Mouse (Mus musculus): ENCODE measurements around the gene Hist1h3g. TPM values are rescaled to one million over a fixed set of nuclear protein-coding genes. Genes with fewer than 3 reads are reported as not detected.
"Not testable (repeated sequence)": the region's sequence is repeated elsewhere in the genome, so short reads cannot be mapped to it uniquely, and the experiment has no call there.

Gene Hist1h3g
- polyA plus RNA-seq, 1 experiment from 2014 or later, result 9.8 TPM

DNA sequence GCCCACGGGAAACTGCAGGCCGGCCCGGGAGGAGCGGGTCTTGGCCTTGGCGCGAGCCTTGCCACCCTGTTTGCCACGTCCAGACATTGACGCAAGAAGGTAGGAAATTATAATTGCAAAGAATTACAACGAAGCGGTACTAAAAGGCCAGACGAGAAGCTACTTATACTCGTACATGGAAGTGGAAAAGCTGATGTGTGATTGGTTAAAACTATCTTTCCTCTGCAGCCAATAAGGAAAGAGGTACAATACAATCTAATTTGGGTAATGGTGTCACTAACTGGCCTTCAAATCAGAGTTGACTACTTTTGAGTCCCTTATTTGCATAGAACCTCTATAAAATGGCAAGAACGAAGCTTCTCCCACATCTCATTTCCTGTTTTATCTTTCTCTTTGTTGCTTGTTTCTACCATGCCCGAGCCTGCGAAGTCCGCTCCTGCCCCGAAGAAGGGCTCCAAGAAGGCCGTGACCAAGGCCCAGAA lies 35.8 kb downstream of the Hist1h3g start, which contains the start of the genes Hist1h2ae and Hist1h2bg:
Gene Hist1h2ae (minus strand): TSS at position 199 of the 482 bp plus-strand sequence.
Gene Hist1h2bg (plus strand): TSS at position 375 of the 482 bp plus-strand sequence.
- WGBS, result under 1% methylated on average over 18 of the region's 18 CpGs
- ATAC-seq (ENCODE audit: low FRiP score, low read depth), result peak; percentile 90
- H3K27me3 ChIP-seq, result no peaks in the 10 kb centered on the region

GRCm38 (mm10) chr13:23571504-23572217 lies 36.4 kb downstream of the Hist1h3g start:
- under 1% methylated on average over 16 of the region's 34 CpGs for WGBS
- H3K9me3 ChIP-seq; ATAC-seq (ENCODE audit: low FRiP score, low read depth): not testable (repeated sequence)

More for the DNA sequence above, 35.8 kb downstream of the Hist1h3g start, which contains the start of the genes Hist1h2ae and Hist1h2bg:
- peak within 1 kb of the TSS; percentile 96 for H3K27ac ChIP-seq
- H3K4me3 ChIP-seq, result peak within 1 kb of the TSS; percentile 53
- peak within 1 kb of the TSS; percentile 75 for H3K4me2 ChIP-seq (replicated peaks)
- H3K36me3 ChIP-seq, result no peaks in the 10 kb centered on the region
- H3K4me1 ChIP-seq, result peaks cover 22% of the 10 kb centered on the region
- H3K9ac ChIP-seq, result peak within 1 kb of the TSS; percentile 80
- no peaks in the 10 kb centered on the region for H3K9me3 ChIP-seq

DNA sequence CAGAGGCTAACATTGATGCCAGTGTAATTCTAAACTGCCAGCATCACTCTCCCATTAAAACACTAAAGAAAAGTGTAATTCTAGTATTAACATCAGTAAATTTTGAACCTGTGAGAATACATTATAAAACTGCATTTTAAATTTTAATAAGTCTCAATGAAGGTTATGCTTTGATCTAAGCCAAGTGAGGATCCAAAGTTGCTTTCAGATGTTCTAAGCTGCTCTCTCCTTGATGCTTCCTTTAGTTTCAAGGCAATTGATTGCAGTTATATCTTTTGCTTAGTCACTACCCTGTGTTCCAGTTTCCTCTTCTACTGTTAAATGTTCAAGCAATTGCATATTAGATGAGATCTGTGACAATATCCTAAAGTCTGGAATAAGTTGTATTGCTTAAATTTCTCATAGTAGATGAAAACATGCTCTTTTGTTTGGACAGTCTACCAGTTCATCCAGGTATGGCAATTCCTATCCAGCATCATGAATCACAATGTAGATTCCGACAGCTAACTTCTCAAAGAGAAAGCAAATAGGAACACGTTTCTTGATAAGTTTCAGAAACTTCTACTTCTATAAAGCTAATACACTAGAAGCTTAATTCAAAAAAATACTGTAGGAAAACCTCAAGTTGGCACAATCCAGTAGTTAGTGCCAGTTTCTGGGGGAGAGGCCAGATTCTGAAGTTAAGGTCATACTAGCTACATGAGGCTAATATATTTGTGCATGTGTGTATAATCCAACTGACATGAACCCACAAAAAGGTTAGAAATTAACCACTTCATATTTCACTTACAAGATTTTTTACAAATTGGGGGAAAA lies 37.2 kb downstream of the Hist1h3g start:
- Histone ChIP-seq H3K9ac (peak overlapping the region; percentile 80), H3K4me3 (peak overlapping the region; percentile 53), H3K27me3 (no peaks in the 10 kb centered on the region), H3K4me2 (replicated peaks) (peak overlapping the region; percentile 75), H3K27ac (peak overlapping the region; percentile 96), H3K4me1 (peaks cover 35% of the 10 kb centered on the region), H3K36me3 (no peaks in the 10 kb centered on the region), H3K9me3 (no peaks in the 10 kb centered on the region)
- WGBS, result 36% methylated on average over 2 of the region's 2 CpGs
- no peak for ATAC-seq (ENCODE audit: low FRiP score, low read depth)

More at GRCm38 (mm10) chr13:23571504-23572217, 36.4 kb downstream of the Hist1h3g start:
- Histone ChIP-seq H3K4me3 (peak overlapping the region; percentile 53), H3K27ac (peak overlapping the region; percentile 96), H3K4me1 (peaks cover 28% of the 10 kb centered on the region), H3K9ac (peak overlapping the region; percentile 80), H3K4me2 (replicated peaks) (peak overlapping the region; percentile 75)
- not testable (repeated sequence) for H3K36me3 ChIP-seq, H3K27me3 ChIP-seq

DNA sequence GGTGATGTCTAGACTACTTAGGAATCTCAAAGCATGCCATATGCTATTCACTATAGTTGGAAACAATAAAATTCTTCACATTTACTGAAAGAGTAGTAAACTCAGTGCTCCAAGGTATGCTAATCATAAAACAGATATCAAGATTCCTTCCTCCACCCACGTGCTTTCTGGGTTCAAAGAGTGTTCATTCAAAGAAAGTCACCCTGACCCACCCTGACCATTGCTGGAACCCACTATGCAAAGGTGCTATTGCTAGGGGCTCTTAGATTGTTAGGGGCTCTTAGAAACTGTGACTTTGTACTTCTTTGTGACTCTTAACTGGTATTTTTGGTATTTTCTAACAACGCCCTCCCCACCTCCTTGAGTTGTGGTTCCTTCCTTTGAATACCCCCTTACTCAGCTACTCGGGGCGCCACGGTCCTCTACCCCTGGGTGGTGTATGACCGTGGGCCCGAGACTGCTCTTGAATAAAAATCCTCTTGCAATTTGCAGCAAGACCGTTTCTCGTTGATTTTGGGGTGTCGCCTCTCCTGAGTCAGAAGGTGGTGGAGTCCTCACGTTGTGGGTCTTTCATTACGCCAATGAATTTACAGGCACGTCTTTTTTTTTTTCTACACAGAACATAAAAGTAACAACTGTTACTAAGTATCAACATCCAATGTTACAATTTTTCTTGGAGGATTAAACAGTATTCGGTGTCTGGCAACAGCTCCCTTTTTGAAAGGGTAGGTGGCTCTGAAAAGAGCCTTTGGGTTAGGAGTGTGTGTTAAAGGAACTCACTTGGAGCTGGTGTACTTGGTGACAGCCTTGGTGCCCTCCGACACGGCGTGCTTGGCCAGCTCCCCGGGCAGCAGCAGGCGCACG lies 38.0 kb downstream of the Hist1h3g start:
- Histone ChIP-seq H3K9ac (peak overlapping the region; percentile 80), H3K27ac (peak overlapping the region; percentile 96), H3K4me2 (replicated peaks) (peak overlapping the region; percentile 75), H3K4me3 (peak overlapping the region; percentile 53), H3K4me1 (peaks cover 35% of the 10 kb centered on the region)
- 10% methylated on average over 20 of the region's 20 CpGs for WGBS
- not testable (repeated sequence) for H3K9me3 ChIP-seq; H3K27me3 ChIP-seq; ATAC-seq (ENCODE audit: low FRiP score, low read depth); H3K36me3 ChIP-seq

- Histone ChIP-seq H3K9ac (peak within 1 kb of the TSS; percentile 80), H3K4me1 (peaks cover 35% of the 10 kb centered on the region), H3K4me2 (replicated peaks) (peak within 1 kb of the TSS; percentile 75), H3K4me3 (peak within 1 kb of the TSS; percentile 53), H3K27ac (peak within 1 kb of the TSS; percentile 96)
- H3K27me3 ChIP-seq, H3K9me3 ChIP-seq, H3K36me3 ChIP-seq: not testable (repeated sequence)
- ATAC-seq (ENCODE audit: low FRiP score, low read depth), result peak; percentile 91
- 1% methylated on average over 42 of the region's 42 CpGs for WGBS
Observed at GRCm38 (mm10) chr13:23573898-23574524, 38.8 kb downstream of the Hist1h3g start, which contains the start of the genes Hist1h2bf and Hist1h2ad. Gene Hist1h2bf (minus strand): TSS chr13:23574196. Gene Hist1h2ad (plus strand): TSS chr13:23574381.

GRCm38 (mm10) chr13:23574546-23575170 lies 39.4 kb downstream of the Hist1h3g start:
- H3K36me3 ChIP-seq; H3K9me3 ChIP-seq; H3K27me3 ChIP-seq; ATAC-seq (ENCODE audit: low FRiP score, low read depth): not testable (repeated sequence)
- Histone ChIP-seq H3K27ac (peak overlapping the region; percentile 88), H3K4me3 (peak overlapping the region; percentile 53), H3K9ac (peak overlapping the region; percentile 66), H3K4me1 (peaks cover 35% of the 10 kb centered on the region), H3K4me2 (replicated peaks) (peak overlapping the region; percentile 61)
- 0% methylated on average over 12 of the region's 39 CpGs for WGBS

DNA sequence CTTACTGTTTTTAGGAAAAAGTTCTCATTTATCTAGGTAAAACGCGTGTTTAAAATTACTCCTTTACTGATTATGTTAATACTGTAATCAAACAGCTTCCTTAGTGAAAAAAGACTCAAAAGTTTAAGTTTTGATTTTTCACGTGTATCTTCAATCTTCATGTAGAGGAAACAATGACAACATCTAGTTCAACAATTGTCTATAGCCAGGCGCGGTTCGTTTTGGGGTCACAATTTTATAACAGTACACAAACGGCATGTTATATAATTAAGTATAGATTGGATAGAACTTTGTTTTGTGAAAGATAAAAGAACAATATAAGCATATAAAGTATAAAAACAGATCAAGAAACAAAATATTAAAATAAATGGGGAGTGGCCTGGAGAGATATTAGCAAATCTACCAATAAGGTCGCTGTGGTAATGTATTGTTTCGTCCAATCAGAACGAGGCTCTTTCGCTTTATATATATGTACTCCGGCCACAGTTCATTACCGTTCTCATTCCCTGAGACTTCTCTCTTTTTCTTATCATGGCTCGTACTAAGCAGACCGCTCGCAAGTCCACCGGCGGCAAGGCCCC lies 40.1 kb downstream of the Hist1h3g start, which contains the start of gene Hist1h3d:
Gene Hist1h3d (plus strand): TSS at position 493 of the 581 bp plus-strand sequence.
- Histone ChIP-seq H3K9ac (peak within 1 kb of the TSS; percentile 79), H3K36me3 (no peaks in the 10 kb centered on the region), H3K4me1 (peaks cover 31% of the 10 kb centered on the region), H3K4me3 (peak within 1 kb of the TSS; percentile 52), H3K9me3 (no peaks in the 10 kb centered on the region), H3K4me2 (replicated peaks) (peak within 1 kb of the TSS; percentile 70), H3K27me3 (no peaks in the 10 kb centered on the region), H3K27ac (peak within 1 kb of the TSS; percentile 88)
- peak; percentile 60 for ATAC-seq (ENCODE audit: low FRiP score, low read depth)
- WGBS, result 0% methylated on average over 18 of the region's 18 CpGs

DNA sequence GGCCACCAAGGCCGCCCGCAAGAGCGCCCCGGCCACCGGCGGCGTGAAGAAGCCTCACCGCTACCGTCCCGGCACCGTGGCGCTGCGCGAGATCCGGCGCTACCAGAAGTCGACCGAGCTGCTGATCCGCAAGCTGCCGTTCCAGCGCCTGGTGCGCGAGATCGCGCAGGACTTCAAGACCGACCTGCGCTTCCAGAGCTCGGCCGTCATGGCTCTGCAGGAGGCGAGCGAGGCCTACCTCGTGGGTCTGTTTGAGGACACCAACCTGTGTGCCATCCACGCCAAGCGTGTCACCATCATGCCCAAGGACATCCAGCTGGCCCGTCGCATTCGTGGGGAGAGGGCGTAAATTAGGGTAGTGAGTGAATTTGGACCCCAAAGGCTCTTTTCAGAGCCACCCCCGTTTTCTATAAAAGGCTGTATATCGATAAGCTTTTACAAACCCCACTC lies 40.7 kb downstream of the Hist1h3g start:
- peak overlapping the region; percentile 87 for H3K27ac ChIP-seq
- not testable (repeated sequence) for ATAC-seq (ENCODE audit: low FRiP score, low read depth); H3K36me3 ChIP-seq; H3K9me3 ChIP-seq; H3K27me3 ChIP-seq
- peak overlapping the region; percentile 70 for H3K4me2 ChIP-seq (replicated peaks)
- WGBS, result under 1% methylated on average over 13 of the region's 40 CpGs
- peak overlapping the region; percentile 52 for H3K4me3 ChIP-seq
- peaks cover 32% of the 10 kb centered on the region for H3K4me1 ChIP-seq
- H3K9ac ChIP-seq, result peak overlapping the region; percentile 79

GRCm38 (mm10) chr13:23576351-23576881 lies 41.2 kb downstream of the Hist1h3g start:
- peak overlapping the region; percentile 87 for H3K27ac ChIP-seq
- no peak for ATAC-seq (ENCODE audit: low FRiP score, low read depth)
- no peaks in the 10 kb centered on the region for H3K36me3 ChIP-seq
- H3K4me3 ChIP-seq, result peak overlapping the region; percentile 52
- peak overlapping the region; percentile 70 for H3K4me2 ChIP-seq (replicated peaks)
- 4% methylated on average over 7 of the region's 7 CpGs for whole genome bisulfite sequencing
- no peaks in the 10 kb centered on the region for H3K27me3 ChIP-seq
- H3K9ac ChIP-seq, result peak overlapping the region; percentile 79
- no peaks in the 10 kb centered on the region for H3K9me3 ChIP-seq
- H3K4me1 ChIP-seq, result peaks cover 34% of the 10 kb centered on the region
